Comparison of ENCODE assay signal across 9 mouse cellular contexts in genomic region chr11:24202641-24203361, GRCm38 (mm10).
DNase-seq lines count a peak whose midpoint lies in the region; ATAC-seq and TF ChIP-seq lines count a peak whose summit lies in the region.
"Had no signal": no experiment of that assay in that cellular context is flagged by ENCODE, and none has a peak within 500 bp of the region (broad histone marks: within the 10 kb centered on the region; RNA-seq: fewer than 3 reads in every experiment).

No protein-coding gene starts in this region.

- H3K4me3 ChIP-seq in kidney, embryonic 14.5 days (ENCODE audit: low read length) = no peak overlapping the region
- no peak overlapping the region for H3K4me3 ChIP-seq in spleen, adult 2 months (ENCODE audit: extremely low read depth, insufficient read depth, insufficient read length)

- H3K27me3 ChIP-seq in kidney, embryonic 14.5 days (ENCODE audit: control insufficient read depth, insufficient read depth, low read length) = no peaks in the 10 kb centered on the region
- H3K27me3 ChIP-seq in spleen, adult 2 months (ENCODE audit: control insufficient read depth, insufficient read depth, low read length) = no peaks in the 10 kb centered on the region

- ATAC-seq in kidney, embryonic 14.5 days (ENCODE audit: low FRiP score, low TSS enrichment) = peak; percentile 48; the same call in 1 of the 2 replicates
- ATAC-seq in cerebellum, adult (ENCODE audit: insufficient number of reproducible peaks, low FRiP score, low TSS enrichment) = no peak

- no peak for TF ChIP-seq CTCF in spleen, adult 2 months (IDR thresholded peaks at IDR 0.05; ENCODE audit: extremely low read depth, insufficient read depth, insufficient read length, insufficient replicate concordance)

- H3K27ac ChIP-seq in kidney, embryonic 14.5 days (ENCODE audit: low read depth, low read length) = no peak overlapping the region
- 0 out of 2 replicates have a peak overlapping the region, but pooled peaks have one; percentile 14 for H3K27ac ChIP-seq in spleen, adult 2 months (ENCODE audit: insufficient read depth, low read length)

- DNase-seq in kidney, adult 9 months = no peak
- no peak for DNase-seq in spleen, adult 2 months (ENCODE audit: low read depth in 1 of 2, low spot score in 2 of 2)
- no peak for DNase-seq in spleen, postnatal 36 days (ENCODE audit: low spot score in 2 of 2)
- DNase-seq in forelimb bud, embryonic 11.5 days (ENCODE audit: low read depth, low spot score) = peak; percentile 85
- DNase-seq in cerebellum, adult 9-10 months = no peak
- DNase-seq: gastrocnemius, postnatal 14 days; kidney, postnatal 14 days had no signal

- no peaks in the 10 kb centered on the region for H3K36me3 ChIP-seq in kidney, embryonic 14.5 days (ENCODE audit: control insufficient read depth, insufficient read depth, low read length)
- no peaks in the 10 kb centered on the region for H3K36me3 ChIP-seq in spleen, adult 2 months (ENCODE audit: control insufficient read depth, insufficient read depth, low read length)

- H3K9ac ChIP-seq in kidney, embryonic 14.5 days (ENCODE audit: low read depth, low read length) = no peak overlapping the region

- WGBS in kidney, embryonic 14.5 days = 26% methylated on average over 7 of the region's 7 CpGs
- WGBS in spleen, adult 2 months = 58% methylated on average over 7 of the region's 7 CpGs

- H3K9me3 ChIP-seq in kidney, embryonic 14.5 days (ENCODE audit: control insufficient read depth, low read length) = no peaks in the 10 kb centered on the region

- no peak for TF ChIP-seq POLR2A in spleen, adult 2 months (IDR thresholded peaks at IDR 0.05; ENCODE audit: low read depth, low read length)

- H3K4me1 ChIP-seq in kidney, embryonic 14.5 days (ENCODE audit: control insufficient read depth, insufficient read depth, low read length) = 0 out of 2 replicates have a peak, but pooled peaks cover 6% of the 10 kb centered on the region
- peaks cover 22% of the 10 kb centered on the region; the same call in 1 of the 2 replicates for H3K4me1 ChIP-seq in spleen, adult 2 months (ENCODE audit: control insufficient read depth, insufficient read depth, insufficient read length)

- H3K4me2 ChIP-seq in kidney, embryonic 14.5 days (replicated peaks; ENCODE audit: low read depth, low read length) = no peak overlapping the region
